Mouse (Mus musculus) effector memory CD4-positive, alpha-beta T cell, adult 5 months (primary cell): ENCODE results near the gene Nelfa. TPM values are rescaled to one million over a fixed set of nuclear protein-coding genes. Genes with fewer than 3 reads are reported as not detected.

Source experiments
- polyA plus RNA-seq: library from polyadenylated mRNA; unstranded; fragments of 100-300 nt; shearing (Covaris generic); gene quantifications from one replicate; pipeline ENCODE4 v1.2.1, GENCODE M21; 2017

The Nelfa gene
- 28.9 TPM for polyA plus RNA-seq

GRCm38 (mm10) chr5:33936120-33936707, at the start of gene Nelfa:
TSS of gene Nelfa (minus strand) at chr5:33936413.

GRCm38 (mm10) chr5:33983309-33984121, 47.3 kb upstream of the Nelfa start, which contains the start of gene Gm1673:
TSS of gene Gm1673 (plus strand) at chr5:33983433.

Other genes with a start within 250 kb of the Nelfa start
- gene Fgfr3, start 214.7 kb downstream of the Nelfa start, polyA plus RNA-seq = 0.41 TPM
- gene Letm1, start 153.6 kb downstream of the Nelfa start, polyA plus RNA-seq = 88.7 TPM
- 27.6 TPM for gene Nsd2, start 115.7 kb downstream of the Nelfa start, polyA plus RNA-seq
- not detected for gene Gm1673, start 47.0 kb upstream of the Nelfa start, polyA plus RNA-seq
- gene Nat8l, start 59.6 kb upstream of the Nelfa start, polyA plus RNA-seq = not detected
- 0.36 TPM for gene Poln, start 233.0 kb upstream of the Nelfa start, polyA plus RNA-seq
- 80.5 TPM for gene Haus3, start 233.1 kb upstream of the Nelfa start, polyA plus RNA-seq